Mouse (Mus musculus): ENCODE data around the gene Olfr329-ps. TPM values are rescaled to one million over a fixed set of nuclear protein-coding genes. Genes with fewer than 3 reads are reported as not detected.
A peak's percentile ranks its signal among the peaks of the same experiment; 100 is the strongest.
"Not testable (repeated sequence)": the region's sequence is repeated elsewhere in the genome, so short reads cannot be mapped to it uniquely, and the experiment has no call there.

Gene Olfr329-ps
- not detected for total RNA-seq (2021)

- DNase-seq (ENCODE audit: low spot score) = no peak
- intact Hi-C loops (cut with DNase I) = no loop called here
These were observed at the start of gene Olfr329-ps for GRCm38 (mm10) chr11:58546322-58546721. TSS of gene Olfr329-ps (minus strand) at chr11:58546422.

DNA sequence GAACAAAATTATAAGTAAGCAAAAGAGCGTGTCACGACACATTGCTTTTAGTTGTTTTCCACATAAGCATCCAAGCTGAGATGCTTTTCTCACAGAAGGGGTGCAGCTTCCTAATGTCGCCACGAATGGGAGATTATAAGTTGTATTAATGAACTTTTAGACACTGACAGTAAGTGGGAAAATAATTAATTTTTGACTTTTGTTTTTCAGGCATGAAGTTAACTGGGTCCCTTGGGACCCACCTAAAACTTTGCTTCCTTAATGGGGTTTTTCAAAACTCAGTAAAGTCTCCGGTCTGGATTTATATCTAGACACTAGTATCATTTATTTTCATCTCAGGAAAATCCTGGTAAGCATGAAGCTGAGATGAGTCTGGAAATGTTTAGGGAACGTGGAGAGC is 48.6 kb upstream of the Olfr329-ps start, which contains the start of gene Olfr324:
Gene Olfr324 (plus strand): TSS at position 301 of the 400 bp plus-strand sequence.
- DNase-seq (ENCODE audit: low spot score) = no peak
- intact Hi-C loops (cut with DNase I) = no loop called here

GRCm38 (mm10) chr11:58588620-58589250 is 42.5 kb upstream of the Olfr329-ps start:
- no peak for DNase-seq (ENCODE audit: low spot score)
- intact Hi-C loops (cut with DNase I) = loop anchor here (5.0 kb wide), 2 partner anchors 186 to 351 kb away; no protein-coding TSS in a partner anchor

DNA sequence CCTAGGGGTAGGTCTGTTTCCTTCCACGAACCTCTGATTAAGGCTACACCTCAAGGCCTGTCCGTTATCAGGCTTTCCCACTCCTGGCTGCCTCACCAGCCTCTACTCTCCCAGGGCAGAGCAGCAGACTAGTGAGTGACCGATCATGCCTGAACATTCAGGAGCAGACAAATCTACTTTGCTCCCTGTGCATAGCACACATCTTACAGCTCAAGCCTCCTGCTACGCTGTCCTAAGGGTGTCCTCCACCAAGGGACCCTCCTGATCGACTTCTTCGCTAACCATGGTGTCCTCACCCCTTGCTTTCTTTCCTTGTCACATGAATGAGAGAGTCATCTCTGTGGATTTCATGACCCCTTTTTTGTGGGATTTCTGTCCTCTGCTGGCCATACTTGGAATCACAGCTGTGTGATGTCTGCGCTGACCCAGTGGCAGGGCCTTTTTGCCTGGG is 41.7 kb upstream of the Olfr329-ps start:
- no peak for DNase-seq (ENCODE audit: low spot score)
- intact Hi-C loops (cut with DNase I) = loop anchor here (5.0 kb wide), 2 partner anchors 186 to 351 kb away; no protein-coding TSS in a partner anchor

DNA sequence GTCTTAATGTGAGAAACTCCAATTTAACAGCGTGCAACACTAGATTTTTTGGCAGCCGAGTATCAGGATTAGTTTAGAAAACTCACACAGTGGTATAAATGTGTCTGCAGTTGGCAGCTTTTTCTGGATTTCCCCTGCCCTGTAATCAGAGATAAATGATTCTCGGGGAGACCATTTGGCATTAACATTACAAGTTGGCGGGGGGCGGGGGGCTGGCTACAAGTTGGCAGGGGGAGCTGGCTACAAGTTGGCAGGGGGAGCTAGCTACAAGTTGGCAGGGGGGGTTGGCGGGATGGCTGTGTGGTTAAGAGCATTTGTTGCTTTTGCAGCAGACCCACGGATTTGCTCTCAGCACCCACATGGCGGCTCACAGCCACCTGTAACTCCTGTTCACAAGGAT is 32.4 kb upstream of the Olfr329-ps start:
- DNase-seq (ENCODE audit: low spot score) = no peak
- intact Hi-C loops (cut with DNase I) = no loop called here

DNA sequence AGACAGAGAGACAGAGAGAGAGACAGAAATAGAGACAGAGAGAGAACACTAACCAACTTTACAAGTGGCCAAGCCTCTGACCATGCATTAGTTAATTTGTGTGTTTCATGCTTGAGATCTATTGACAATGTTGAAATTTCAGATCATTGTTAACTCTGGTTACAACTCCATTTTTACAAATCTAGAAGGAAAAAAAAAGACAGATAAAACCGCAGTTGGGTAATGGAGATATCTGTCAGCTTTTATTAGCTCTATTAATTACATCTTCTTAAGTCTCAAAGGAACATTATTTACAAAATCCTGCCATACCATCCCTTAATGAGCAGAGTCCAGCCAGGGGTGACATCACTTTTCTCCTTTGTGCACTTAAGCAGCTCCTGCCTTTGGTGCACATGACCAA is 31.2 kb upstream of the Olfr329-ps start, which contains the start of gene Olfr325:
Gene Olfr325 (plus strand): TSS at position 301 of the 400 bp plus-strand sequence.
- DNase-seq (ENCODE audit: low spot score) = no peak
- intact Hi-C loops (cut with DNase I) = no loop called here

- intact Hi-C loops (cut with DNase I) = no loop called here
- DNase-seq (ENCODE audit: low spot score) = peak; percentile 10
These were observed 24.2 kb upstream of the Olfr329-ps start, which contains the start of gene Olfr224 for GRCm38 (mm10) chr11:58570405-58570804. TSS of gene Olfr224 (minus strand) at chr11:58570553.

- no peak for DNase-seq (ENCODE audit: low spot score)
- intact Hi-C loops (cut with DNase I) = no loop called here
These were observed 9.3 kb upstream of the Olfr329-ps start, which contains the start of gene Olfr328 for GRCm38 (mm10) chr11:58555536-58555935. TSS of gene Olfr328 (minus strand) at chr11:58555636.

DNA sequence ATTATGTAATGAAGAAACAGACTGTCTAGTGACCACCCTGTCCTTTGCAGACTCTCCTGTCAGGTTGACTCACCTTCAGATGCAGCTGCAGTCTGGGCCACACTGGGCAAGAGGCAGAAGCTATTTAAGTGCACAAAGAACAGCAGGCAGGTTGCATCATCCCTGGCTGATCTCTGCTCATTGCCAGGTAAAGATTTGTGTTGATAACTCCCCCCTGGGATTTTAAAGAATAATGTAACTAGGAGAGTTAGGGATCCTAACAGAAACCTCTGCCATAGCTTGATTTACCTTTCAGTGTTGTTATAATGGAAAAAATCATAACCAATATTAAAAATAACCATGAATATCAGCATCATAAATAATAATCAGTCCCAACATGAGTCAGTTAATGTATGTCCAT is 11.5 kb downstream of the Olfr329-ps start, which contains the start of gene Olfr330:
Gene Olfr330 (minus strand): TSS at position 101 of the 400 bp plus-strand sequence.
- intact Hi-C loops (cut with DNase I); DNase-seq (ENCODE audit: low spot score): not testable (repeated sequence)

GRCm38 (mm10) chr11:58519756-58520155 is 26.5 kb downstream of the Olfr329-ps start:
- intact Hi-C loops (cut with DNase I) = not testable (repeated sequence)
- DNase-seq (ENCODE audit: low spot score) = peak; percentile 20

- intact Hi-C loops (cut with DNase I) = not testable (repeated sequence)
- DNase-seq (ENCODE audit: low spot score) = peak; percentile 57
These were observed 27.3 kb downstream of the Olfr329-ps start for GRCm38 (mm10) chr11:58518916-58519315.

DNA sequence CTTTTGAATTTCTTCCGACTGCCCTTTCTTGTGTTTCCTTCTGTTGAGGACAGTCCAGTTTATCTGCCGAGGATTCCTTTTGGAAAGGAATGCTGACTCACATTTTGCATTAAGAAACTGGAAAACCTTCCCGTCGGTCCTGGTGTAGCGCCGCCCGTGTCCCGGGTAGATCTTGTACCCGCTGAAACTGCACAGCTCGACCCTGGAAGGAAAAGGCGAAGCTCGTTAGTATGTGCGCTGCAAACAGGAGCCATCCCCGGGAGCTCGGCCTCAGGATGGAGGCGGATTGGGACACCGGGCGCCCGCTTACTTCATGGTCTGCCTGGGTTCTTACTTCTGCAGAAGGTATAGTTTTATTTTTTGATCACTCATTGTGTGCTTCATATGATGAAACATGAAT is 37.2 kb downstream of the Olfr329-ps start:
- intact Hi-C loops (cut with DNase I); DNase-seq (ENCODE audit: low spot score): not testable (repeated sequence)

- not testable (repeated sequence) for DNase-seq (ENCODE audit: low spot score)
- intact Hi-C loops (cut with DNase I) = loop anchor here (5.0 kb wide), 2 partner anchors 135 to 200 kb away; no protein-coding TSS in a partner anchor
These were observed 43.8 kb downstream of the Olfr329-ps start, which contains the start of gene Olfr331 for GRCm38 (mm10) chr11:58502472-58502871. TSS of gene Olfr331 (minus strand) at chr11:58502572.

DNA sequence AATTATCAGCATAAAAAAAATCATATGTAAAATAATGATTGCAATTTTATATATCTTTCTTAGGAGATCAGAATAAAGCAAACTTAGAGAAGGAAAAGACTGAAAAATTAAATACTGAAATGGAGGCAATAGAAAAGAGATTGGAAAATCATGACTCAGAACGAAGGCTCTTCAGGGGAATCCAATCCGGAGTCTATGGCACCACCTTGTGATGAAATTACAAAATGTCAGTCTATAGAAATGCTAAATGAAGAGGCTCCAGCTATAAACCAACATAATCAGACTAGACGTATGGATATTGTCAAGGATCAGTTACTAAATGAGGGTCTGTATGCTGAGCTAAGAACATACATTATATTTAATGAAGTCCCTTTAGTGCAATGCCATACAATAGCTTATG is 46.9 kb downstream of the Olfr329-ps start:
- DNase-seq (ENCODE audit: low spot score) = no peak
- intact Hi-C loops (cut with DNase I) = no loop called here

DNA sequence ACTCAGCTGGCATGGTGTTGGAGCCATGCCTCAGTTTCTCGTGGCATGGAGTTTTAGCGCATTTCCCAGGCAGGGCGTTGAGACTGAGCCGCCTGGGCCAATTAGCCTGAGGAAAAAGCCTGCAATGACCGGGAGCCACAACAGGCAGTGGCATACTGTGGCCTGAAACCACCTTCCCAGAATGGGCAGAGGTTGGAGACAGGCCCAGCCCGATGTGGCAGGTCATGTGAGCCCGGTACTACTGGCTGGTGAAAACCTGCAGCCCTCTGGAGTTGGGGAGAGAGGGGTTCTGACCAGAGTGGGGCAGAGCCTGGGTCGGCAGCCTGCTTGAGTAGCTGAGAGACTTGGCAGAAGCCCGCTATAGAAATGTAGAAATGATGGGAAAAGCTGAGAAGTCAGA is 47.5 kb downstream of the Olfr329-ps start:
- intact Hi-C loops (cut with DNase I) = no loop called here
- DNase-seq (ENCODE audit: low spot score) = peak; percentile 7

- DNase-seq (ENCODE audit: low spot score) = no peak
- intact Hi-C loops (cut with DNase I) = no loop called here
These were observed 53.8 kb downstream of the Olfr329-ps start, which contains the start of gene Olfr332 for GRCm38 (mm10) chr11:58492455-58492854. TSS of gene Olfr332 (minus strand) at chr11:58492555.

Other genes with a start within 250 kb of the Olfr329-ps start
- gene Zfp692, start 239.4 kb downstream of the Olfr329-ps start, total RNA-seq (2021) = 1 to 10 TPM; 3.7 to 4.1 TPM
- gene Zfp672, start 216.1 kb downstream of the Olfr329-ps start, total RNA-seq (2021) = 10 to 100 TPM; 42.9 to 43.5 TPM
- 10 to 100 TPM; 33.7 to 35.1 TPM for gene Sh3bp5l, start 215.7 kb downstream of the Olfr329-ps start, total RNA-seq (2021)
- under 1 TPM in 1 of 2 experiments, not detected in 1; 0.31 TPM for gene Lypd8, start 167.4 kb downstream of the Olfr329-ps start, total RNA-seq (2021)
- gene 1810065E05Rik, start 125.3 kb downstream of the Olfr329-ps start, total RNA-seq (2021) = not detected
- not detected for gene Gm12253, start 113.9 kb downstream of the Olfr329-ps start, total RNA-seq (2021)
- not detected for gene Lypd9, start 93.5 kb downstream of the Olfr329-ps start, total RNA-seq (2021)
- not detected for gene Olfr30, start 84.2 kb downstream of the Olfr329-ps start, total RNA-seq (2021)
- gene Olfr332, start 53.9 kb downstream of the Olfr329-ps start, total RNA-seq (2021) = not detected
- not detected for gene Olfr331, start 43.9 kb downstream of the Olfr329-ps start, total RNA-seq (2021)
- not detected for gene Olfr330, start 11.6 kb downstream of the Olfr329-ps start, total RNA-seq (2021)
- gene Olfr328, start 9.2 kb upstream of the Olfr329-ps start, total RNA-seq (2021) = not detected
- gene Olfr224, start 24.1 kb upstream of the Olfr329-ps start, total RNA-seq (2021) = not detected
- not detected for gene Olfr325, start 31.3 kb upstream of the Olfr329-ps start, total RNA-seq (2021)
- not detected for gene Olfr324, start 48.7 kb upstream of the Olfr329-ps start, total RNA-seq (2021)
- gene 2210407C18Rik, start 69.7 kb upstream of the Olfr329-ps start, total RNA-seq (2021) = 10 to 100 TPM in 1 of 2 experiments, 1 to 10 TPM in 1; 8.1 to 18.7 TPM
- not detected for gene Olfr323, start 84.1 kb upstream of the Olfr329-ps start, total RNA-seq (2021)
- under 1 TPM in 1 of 2 experiments, not detected in 1; 0.10 TPM for gene Trim58, start 94.0 kb upstream of the Olfr329-ps start, total RNA-seq (2021)
- not detected for gene Olfr322, start 112.4 kb upstream of the Olfr329-ps start, total RNA-seq (2021)
- gene Olfr320, start 134.7 kb upstream of the Olfr329-ps start, total RNA-seq (2021) = not detected
- not detected for gene Olfr319, start 152.7 kb upstream of the Olfr329-ps start, total RNA-seq (2021)
- not detected for gene Olfr318, start 177.6 kb upstream of the Olfr329-ps start, total RNA-seq (2021)
- gene Olfr317, start 192.8 kb upstream of the Olfr329-ps start, total RNA-seq (2021) = not detected
- gene Olfr316, start 206.3 kb upstream of the Olfr329-ps start, total RNA-seq (2021) = not detected
- not detected for gene Olfr315, start 226.8 kb upstream of the Olfr329-ps start, total RNA-seq (2021)
- not detected for gene Olfr314, start 236.5 kb upstream of the Olfr329-ps start, total RNA-seq (2021)